Mouse (Mus musculus) heart, embryonic 12.5 days (tissue): ENCODE data around the gene Ptpn21. TPM values are rescaled to one million over a fixed set of nuclear protein-coding genes. Genes with fewer than 3 reads are reported as not detected.

ENCODE experiments used
- ATAC-seq: fragments of 200-750 bp; cut with Nextera tagmentation; 2 replicates; pipeline ENCODE4 v1.8.0; 2017; ENCODE audit warnings: moderate TSS enrichment, moderate library complexity; ENCODE audit not compliant: insufficient number of reproducible peaks, low FRiP score
- H3K27ac ChIP-seq: fragments of 300-500 bp; sonication (generic); 2 replicates; pipeline ENCODE4 v1.5.1; 2016; ENCODE audit warnings: mild to moderate bottlenecking, moderate library complexity; ENCODE audit not compliant: poor library complexity, severe bottlenecking
- H3K27me3 ChIP-seq: fragments of 300-500 bp; sonication (generic); replicated peaks from 2 replicates; pipeline ENCODE4 v1.6.1; 2016; ENCODE audit warnings: mild to moderate bottlenecking, moderate library complexity
- H3K36me3 ChIP-seq: fragments of 300-500 bp; sonication (generic); 2 replicates; pipeline ENCODE4 v1.6.1; 2016; ENCODE audit warnings: mild to moderate bottlenecking, moderate library complexity
- H3K4me1 ChIP-seq: fragments of 300-500 bp; sonication (generic); replicated peaks from 2 replicates; pipeline ENCODE4 v1.6.1; 2016; ENCODE audit warnings: mild to moderate bottlenecking
- H3K4me2 ChIP-seq: fragments of 300-500 bp; sonication (generic); 2 replicates; pipeline ENCODE4 v1.6.1; 2016; ENCODE audit warnings: mild to moderate bottlenecking, moderate library complexity
- H3K4me3 ChIP-seq: fragments of 300-500 bp; sonication (generic); 2 replicates; pipeline ENCODE4 v1.5.1; 2016; ENCODE audit warnings: mild to moderate bottlenecking
- H3K9ac ChIP-seq: fragments of 300-500 bp; sonication (generic); 2 replicates; pipeline ENCODE4 v1.6.1; 2016; ENCODE audit warnings: mild to moderate bottlenecking, moderate library complexity
- H3K9me3 ChIP-seq: fragments of 300-500 bp; sonication (generic); replicated peaks from 2 replicates; pipeline ENCODE4 v1.6.1; 2016; ENCODE audit warnings: mild to moderate bottlenecking, moderate library complexity
- WGBS: fragments of 180-500 bp; shearing (Covaris S2); methylation state at CpG from one replicate; pipeline ENCODE4 v1.1.7; 2016; 5-methylcytosine and 5-hydroxymethylcytosine counted together
- polyA plus RNA-seq: library from polyadenylated mRNA; unstranded; fragments of >200 nt; fragmentation: Nextera tagmentation; extraction: Ambion mirVana; gene quantifications from 2 replicates; pipeline ENCODE4 v1.2.1, GENCODE M21; 2016

The Ptpn21 gene
- polyA plus RNA-seq, 1 experiment from 2014 or later, result 11.7 TPM

GRCm38 (mm10) chr12:98668132-98668814, 68.9 kb downstream of the Ptpn21 start:
- WGBS, result 26% methylated on average over 10 of the region's 10 CpGs
- Histone ChIP-seq H3K27ac (peak overlapping the region; percentile 75), H3K4me2 (peak overlapping the region; percentile 45), H3K27me3 (no peaks in the 10 kb centered on the region), H3K9me3 (no peaks in the 10 kb centered on the region), H3K4me1 (peaks cover 25% of the 10 kb centered on the region), H3K9ac (peak overlapping the region; percentile 10; the same call in 1 of the 2 replicates), H3K36me3 (peaks cover 19% of the 10 kb centered on the region; the same call in 1 of the 2 replicates), H3K4me3 (no peak overlapping the region)
- peak; percentile 83 for ATAC-seq

DNA sequence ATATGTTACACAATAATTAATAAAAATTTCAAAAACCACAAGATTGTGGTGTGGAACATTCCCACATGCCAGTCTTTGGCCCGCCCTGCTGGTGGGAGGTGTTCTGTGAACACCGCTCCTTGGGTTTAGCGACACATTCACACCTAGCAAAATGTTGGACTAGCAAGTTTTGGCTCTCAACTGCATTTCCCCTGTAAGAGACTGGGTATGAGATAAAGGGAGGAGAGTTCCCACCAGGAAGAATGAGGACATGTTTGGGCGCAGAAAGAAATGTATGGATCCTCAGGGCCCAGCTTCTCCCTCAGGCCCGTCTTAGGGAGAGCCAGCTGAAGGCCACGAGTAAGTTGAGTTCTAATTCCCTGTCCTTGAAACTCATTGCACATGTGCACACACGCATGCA, 74.6 kb downstream of the Ptpn21 start:
- 87% methylated on average over 7 of the region's 7 CpGs for WGBS
- H3K9me3 ChIP-seq, result no peaks in the 10 kb centered on the region
- no peak overlapping the region for H3K27ac ChIP-seq
- peaks cover 24% of the 10 kb centered on the region; the same call in 1 of the 2 replicates for H3K36me3 ChIP-seq
- H3K4me2 ChIP-seq, result no peak overlapping the region
- H3K27me3 ChIP-seq, result no peaks in the 10 kb centered on the region
- H3K4me1 ChIP-seq, result no peaks in the 10 kb centered on the region
- H3K9ac ChIP-seq, result no peak overlapping the region
- ATAC-seq, result no peak
- no peak overlapping the region for H3K4me3 ChIP-seq

DNA sequence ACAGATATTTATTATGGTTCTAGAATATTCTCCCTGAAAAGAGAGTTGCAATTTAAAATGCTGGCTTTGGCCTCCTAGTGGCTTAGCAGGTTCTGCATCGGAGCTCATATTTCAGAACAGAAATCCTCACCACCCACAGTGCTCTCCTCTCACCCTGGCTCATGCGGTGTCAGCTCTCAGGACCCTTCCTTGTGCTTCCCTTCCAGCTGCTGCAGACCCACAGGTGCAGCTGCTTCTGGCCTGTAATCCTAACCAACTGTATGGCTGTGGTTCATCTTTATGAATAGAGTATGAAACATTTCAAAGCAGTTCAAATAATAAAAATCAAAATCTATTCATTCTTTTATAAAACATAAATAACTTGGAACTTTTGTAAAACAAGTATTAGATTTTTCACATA, 80.3 kb downstream of the Ptpn21 start:
- Histone ChIP-seq H3K9ac (no peak overlapping the region), H3K4me3 (no peak overlapping the region), H3K36me3 (peaks cover 13% of the 10 kb centered on the region; the same call in 1 of the 2 replicates), H3K27me3 (no peaks in the 10 kb centered on the region), H3K4me1 (no peaks in the 10 kb centered on the region), H3K27ac (no peak overlapping the region), H3K9me3 (no peaks in the 10 kb centered on the region), H3K4me2 (no peak overlapping the region)
- WGBS, result 47% methylated on average over 2 of the region's 2 CpGs
- no peak for ATAC-seq

DNA sequence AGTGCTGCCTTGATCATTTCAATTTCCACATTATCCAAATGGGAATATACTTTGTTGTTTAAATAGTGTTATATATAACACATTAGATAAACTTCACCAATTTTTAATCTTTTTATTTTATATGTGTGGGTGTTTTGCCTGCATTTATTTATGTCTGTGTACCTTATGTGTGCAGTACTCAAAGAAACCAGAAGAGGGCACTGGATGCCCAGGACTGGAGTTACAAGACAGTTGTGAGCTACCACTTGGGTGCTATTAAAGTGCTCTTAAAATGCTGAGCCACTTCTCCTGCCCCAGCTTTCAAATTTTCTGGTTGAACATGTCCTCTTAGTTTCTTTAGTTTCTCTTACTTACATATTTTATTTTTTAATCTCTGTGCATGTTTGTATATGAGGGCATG, 92.4 kb downstream of the Ptpn21 start:
- H3K4me2 ChIP-seq, result no peak overlapping the region
- no peak overlapping the region for H3K9ac ChIP-seq
- H3K27ac ChIP-seq, result no peak overlapping the region
- no peak for ATAC-seq
- H3K36me3 ChIP-seq, result peaks cover 4% of the 10 kb centered on the region
- no peak overlapping the region for H3K4me3 ChIP-seq
- no peaks in the 10 kb centered on the region for H3K9me3 ChIP-seq
- no peaks in the 10 kb centered on the region for H3K4me1 ChIP-seq
- no peaks in the 10 kb centered on the region for H3K27me3 ChIP-seq

- Histone ChIP-seq H3K4me1 (peaks cover 4% of the 10 kb centered on the region; the same call in 1 of the 2 replicates), H3K4me2 (peak overlapping the region; percentile 77), H3K27me3 (no peaks in the 10 kb centered on the region), H3K4me3 (peak overlapping the region; percentile 69), H3K27ac (no peak overlapping the region), H3K36me3 (peaks cover 10% of the 10 kb centered on the region; the same call in 1 of the 2 replicates), H3K9ac (peak overlapping the region; percentile 81), H3K9me3 (0 out of 2 replicates have a peak, but pooled peaks cover 7% of the 10 kb centered on the region)
- peak; percentile 84 for ATAC-seq
- WGBS, result 2% methylated on average over 16 of the region's 16 CpGs
Observed at GRCm38 (mm10) chr12:98628260-98628970, 108.8 kb downstream of the Ptpn21 start.

DNA sequence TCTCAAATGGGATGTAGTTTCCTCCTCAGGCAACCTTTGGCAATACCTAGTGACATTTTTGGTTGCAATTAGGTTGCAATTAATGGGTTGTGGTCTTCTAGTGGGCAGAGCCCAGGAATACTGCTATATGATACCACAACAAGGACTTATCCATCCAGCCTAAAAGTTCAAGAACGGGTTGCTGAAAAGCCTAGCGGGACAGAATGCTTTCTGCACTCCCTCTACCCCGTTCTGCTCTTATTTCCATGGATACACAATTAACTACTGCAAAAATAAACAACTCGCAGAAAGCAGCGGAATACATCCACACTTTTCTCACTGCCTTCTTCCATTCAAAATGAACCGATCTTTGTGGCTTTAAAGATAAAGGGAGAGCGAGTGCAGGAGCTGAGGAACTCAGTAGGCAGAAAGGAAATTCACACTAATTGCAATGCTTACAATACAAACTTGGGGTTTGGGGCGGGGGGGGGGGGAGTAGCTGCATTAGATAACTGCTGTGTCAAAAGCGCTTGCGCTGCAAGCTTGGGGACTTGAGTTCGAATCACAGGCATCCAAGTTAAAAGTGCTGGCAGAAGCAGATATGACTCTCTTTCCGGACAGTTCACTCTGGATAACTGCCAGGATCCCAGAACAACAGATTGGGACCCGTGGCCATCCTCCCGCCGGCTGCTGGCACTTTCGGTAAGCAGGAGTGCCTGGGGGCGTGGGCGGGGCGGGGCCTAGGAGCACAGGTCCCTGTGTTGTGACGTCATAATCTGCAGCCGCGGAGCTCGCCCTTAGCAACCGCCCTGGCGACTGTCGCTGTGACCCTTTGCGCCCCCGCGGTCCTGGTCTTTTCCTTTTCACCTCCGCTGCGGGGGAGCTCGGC, 109.6 kb downstream of the Ptpn21 start, which contains the start of gene Spata7:
TSS of gene Spata7 (plus strand) at position 766 of the 868 bp plus-strand sequence.
- peak within 1 kb of the TSS; percentile 77 for H3K4me2 ChIP-seq
- 0 out of 2 replicates have a peak, but pooled peaks cover 7% of the 10 kb centered on the region for H3K9me3 ChIP-seq
- ATAC-seq, result peak; percentile 94
- peaks cover 4% of the 10 kb centered on the region; the same call in 1 of the 2 replicates for H3K36me3 ChIP-seq
- 2% methylated on average over 32 of the region's 32 CpGs for WGBS
- H3K27me3 ChIP-seq, result no peaks in the 10 kb centered on the region
- peaks cover 4% of the 10 kb centered on the region; the same call in 1 of the 2 replicates for H3K4me1 ChIP-seq
- H3K27ac ChIP-seq, result no peak within 1 kb of the TSS
- H3K4me3 ChIP-seq, result peak within 1 kb of the TSS; percentile 69
- H3K9ac ChIP-seq, result peak within 1 kb of the TSS; percentile 81

Other genes starting within 250 kb of the Ptpn21 start
- gene Kcnk10, start 159.1 kb downstream of the Ptpn21 start, polyA plus RNA-seq, result 0.37 and 0.46 TPM in 2 replicates
- 10.9 and 11.2 TPM in 2 replicates for gene Spata7, start 109.2 kb downstream of the Ptpn21 start, polyA plus RNA-seq
- gene Zc3h14, start 9.6 kb upstream of the Ptpn21 start, polyA plus RNA-seq, result 112 and 117 TPM in 2 replicates
- 5.4 and 5.5 TPM in 2 replicates for gene Eml5, start 164.1 kb upstream of the Ptpn21 start, polyA plus RNA-seq
- 16.2 and 16.5 TPM in 2 replicates for gene Ttc8, start 183.2 kb upstream of the Ptpn21 start, polyA plus RNA-seq